Mouse (Mus musculus): ENCODE measurements around the gene 1810065E05Rik.

- TF ChIP-seq ZC3H11A (IDR thresholded peaks at IDR 0.05; ENCODE audit: borderline replicate concordance, low read depth, low read length) (no peak), CHD2 (IDR thresholded peaks at IDR 0.05; ENCODE audit: low read depth, low read length) (no peak), MAFK (IDR thresholded peaks at IDR 0.05; ENCODE audit: insufficient read depth, low read depth, low read length) (no peak), ZNF384 (IDR thresholded peaks at IDR 0.05; ENCODE audit: low read depth, low read length) (no peak), HCFC1 (IDR thresholded peaks at IDR 0.05; ENCODE audit: borderline replicate concordance, insufficient read depth, low read length) (no peak)
Measured at GRCm38 (mm10) chr11:58382471-58382870, 38.4 kb upstream of the 1810065E05Rik start.

All from ES-E14 (cell line).